23 mouse cellular contexts compared by ENCODE assay signal in the genomic region with DNA sequence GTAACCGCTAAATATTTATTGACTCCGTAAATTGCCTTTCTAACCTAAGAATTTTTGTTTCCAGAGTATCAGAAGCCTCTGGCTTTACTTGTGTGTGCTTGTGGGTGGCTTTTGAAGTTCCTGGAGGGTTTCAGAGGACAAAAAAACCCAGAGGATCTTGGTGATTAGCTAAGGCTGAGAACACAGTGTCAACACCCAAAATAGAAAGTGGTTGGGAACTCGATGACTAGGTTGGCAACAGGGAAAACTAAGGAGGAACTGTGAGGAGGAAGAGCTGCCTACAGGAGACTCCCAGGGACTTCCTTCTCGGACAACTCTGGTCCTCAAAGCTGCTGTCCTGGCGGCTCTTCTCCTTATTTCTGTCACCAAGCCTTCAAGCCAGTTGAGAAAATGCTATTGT. TPM values are rescaled to one million over a fixed set of nuclear protein-coding genes. Genes with fewer than 3 reads are reported as not detected.
DNase-seq lines count a peak whose midpoint lies in the region; ATAC-seq and TF ChIP-seq lines count a peak whose summit lies in the region.
"Had no signal": no experiment of that assay in that cellular context is flagged by ENCODE, and none has a peak within 500 bp of the region (broad histone marks: within the 10 kb centered on the region; RNA-seq: fewer than 3 reads in every experiment).

No protein-coding gene starts in this region.

- TF ChIP-seq CTCF in layer of hippocampus, adult 2 months (conservative IDR thresholded peaks at IDR 0.05): no peak
- TF ChIP-seq CTCF in olfactory bulb, adult 2 months (IDR thresholded peaks at IDR 0.05; ENCODE audit: insufficient read depth, low read depth, low read length): no peak

- TF ChIP-seq POLR2A in olfactory bulb, adult 2 months (IDR thresholded peaks at IDR 0.05; ENCODE audit: insufficient read depth, low read depth, low read length): no peak

- peak overlapping the region; percentile 96 for H3K27ac ChIP-seq in layer of hippocampus, adult 2 months
- peak overlapping the region; percentile 82 for H3K27ac ChIP-seq in olfactory bulb, adult 2 months (ENCODE audit: insufficient read depth, low read depth, low read length)
- H3K27ac ChIP-seq: gastrocnemius, adult 2 months; heart, adult 2 months; hindbrain, embryonic 12.5 days; hindbrain, embryonic 15.5 days had no signal

- no peaks in the 10 kb centered on the region for H3K36me3 ChIP-seq in megakaryocyte, embryonic 14.5 days (replicated peaks; ENCODE audit: low read length)
- H3K36me3 ChIP-seq: hindbrain, embryonic 12.5 days; hindbrain, embryonic 15.5 days had no signal

- no peak for DNase-seq in layer of hippocampus, adult 2 months (ENCODE audit: low spot score in 2 of 2)
- DNase-seq in layer of hippocampus, adult 11-12 months (ENCODE audit: low spot score): no peak
- DNase-seq in gastrocnemius, adult 8-10 months (ENCODE audit: low spot score in 2 of 2): no peak
- DNase-seq: adrenal gland, adult 2 months; adrenal gland, postnatal 14 days; cerebellum, adult 11-12 months; cerebellum, adult 8-10 months; cerebellum, postnatal 10 days; cerebellum, postnatal 36 days; embryo, embryonic 11 days; forebrain, postnatal 0 days; gastrocnemius, adult 2 months; gastrocnemius, postnatal 25 days; heart, adult 2 months had no signal

- H3K9me3 ChIP-seq in megakaryocyte, embryonic 14.5 days: no peaks in the 10 kb centered on the region
- H3K9me3 ChIP-seq: hindbrain, embryonic 12.5 days; hindbrain, embryonic 15.5 days had no signal

- no peak overlapping the region for H3K4me3 ChIP-seq in layer of hippocampus, adult 2 months
- peak overlapping the region; percentile 75 for H3K4me3 ChIP-seq in megakaryocyte, embryonic 14.5 days (replicated peaks)
- H3K4me3 ChIP-seq in olfactory bulb, adult 2 months (ENCODE audit: insufficient read depth, low read depth, low read length): no peak overlapping the region
- H3K4me3 ChIP-seq: heart, adult 2 months had no signal

- 31% methylated on average over 5 of the region's 5 CpGs for WGBS in olfactory bulb, adult 2 months

- ATAC-seq in megakaryocyte, adult 5-6 weeks (ENCODE audit: poor library complexity, severe bottlenecking): no peak
- ATAC-seq: CD4-positive, CD25-positive, alpha-beta regulatory T cell, adult 4 months; forebrain, embryonic 14.5 days; forebrain, postnatal 0 days had no signal

- peaks cover 79% of the 10 kb centered on the region for H3K4me1 ChIP-seq in megakaryocyte, embryonic 14.5 days
- H3K4me1 ChIP-seq in olfactory bulb, adult 2 months (ENCODE audit: control insufficient read depth, insufficient read depth, low read length): peaks cover 34% of the 10 kb centered on the region

- H3K27me3 ChIP-seq in megakaryocyte, embryonic 14.5 days (replicated peaks): peaks cover 10% of the 10 kb centered on the region

RNA-seq across cellular contexts. Expression of a gene that starts 1.2 kb away (rescaled TPM):
- total RNA-seq in layer of hippocampus, adult 2 months (2021): 100 to 1,000 TPM; 399 to 415 TPM
- polyA plus RNA-seq in megakaryocyte, embryonic 14.5 days (2012; ENCODE audit: insufficient read depth, low replicate concordance): 10.7 and 15.7 TPM in 2 replicates
- 0.11 and 0.34 TPM in 2 replicates for total RNA-seq in megakaryocyte, adult 5-6 weeks (2015)
- not detected in 2 replicates for total RNA-seq in megakaryocyte, adult 5-6 weeks (2017)
- polyA plus RNA-seq in olfactory bulb, adult 2 months (2012; ENCODE audit: insufficient read depth, insufficient read length, low replicate concordance, missing spikeins): not detected in 2 replicates
- total RNA-seq in gastrocnemius, adult 8-10 months (2022): under 1 TPM; 0.18 to 0.67 (median 0.25) TPM
- total RNA-seq: MEL had no signal
- polyA plus RNA-seq: C2C12 had no signal

Comparison
In these comparisons a context has a peak if more than half of its experiments do, and no peak if none do; other contexts are left out.
1. RNA of a gene that starts 1.2 kb away (total RNA-seq): 399 to 415 TPM in layer of hippocampus, adult 2 months; 0.18 to 0.67 TPM in gastrocnemius, adult 8-10 months and 0.11 to 0.34 TPM in megakaryocyte, adult 5-6 weeks; every median in the first group is over 100 times any median in the second.